Mouse (Mus musculus): Measurements from ENCODE around the gene Olfr816. TPM values are rescaled to one million over a fixed set of nuclear protein-coding genes. Genes with fewer than 3 reads are reported as not detected.

The Olfr816 gene
- total RNA-seq, 1 experiment, result not detected

Other genes starting within 250 kb of the Olfr816 start
- gene Olfr801, start 241.7 kb downstream of the Olfr816 start, total RNA-seq (2012; rRNA removed), result not detected in 2 replicates
- gene Olfr802, start 227.4 kb downstream of the Olfr816 start, total RNA-seq (2012; rRNA removed), result not detected in 2 replicates
- not detected in 2 replicates for gene Olfr803, start 221.3 kb downstream of the Olfr816 start, total RNA-seq (2012; rRNA removed)
- gene Olfr804, start 212.4 kb downstream of the Olfr816 start, total RNA-seq (2012; rRNA removed), result not detected in 2 replicates
- gene Olfr805, start 186.2 kb downstream of the Olfr816 start, total RNA-seq (2012; rRNA removed), result not detected in 2 replicates
- gene Olfr806, start 173.7 kb downstream of the Olfr816 start, total RNA-seq (2012; rRNA removed), result not detected in 2 replicates
- gene Olfr807, start 157.8 kb downstream of the Olfr816 start, total RNA-seq (2012; rRNA removed), result not detected in 2 replicates
- not detected in 2 replicates for gene Olfr808, start 150.1 kb downstream of the Olfr816 start, total RNA-seq (2012; rRNA removed)
- gene Olfr809, start 141.0 kb downstream of the Olfr816 start, total RNA-seq (2012; rRNA removed), result not detected in 2 replicates
- gene Olfr810, start 120.7 kb downstream of the Olfr816 start, total RNA-seq (2012; rRNA removed), result not detected in 2 replicates
- gene Olfr811, start 111.2 kb downstream of the Olfr816 start, total RNA-seq (2012; rRNA removed), result not detected in 2 replicates
- gene Olfr812, start 69.5 kb downstream of the Olfr816 start, total RNA-seq (2012; rRNA removed), result not detected in 2 replicates
- not detected in 2 replicates for gene Olfr813, start 60.2 kb downstream of the Olfr816 start, total RNA-seq (2012; rRNA removed)
- gene Olfr814, start 35.7 kb downstream of the Olfr816 start, total RNA-seq (2012; rRNA removed), result 0.22 and 0.26 TPM in 2 replicates
- gene Olfr815, start 9.7 kb downstream of the Olfr816 start, total RNA-seq (2012; rRNA removed), result 0.58 and 0.63 TPM in 2 replicates
- gene Olfr818, start 33.5 kb upstream of the Olfr816 start, total RNA-seq (2012; rRNA removed), result not detected in 2 replicates
- not detected in 2 replicates for gene Olfr819, start 51.7 kb upstream of the Olfr816 start, total RNA-seq (2012; rRNA removed)
- not detected in 2 replicates for gene Olfr247, start 60.5 kb upstream of the Olfr816 start, total RNA-seq (2012; rRNA removed)
- not detected in 2 replicates for gene Gm10310, start 69.5 kb upstream of the Olfr816 start, total RNA-seq (2012; rRNA removed)
- gene Olfr820, start 97.0 kb upstream of the Olfr816 start, total RNA-seq (2012; rRNA removed), result not detected in 2 replicates
- not detected in 2 replicates for gene Olfr821, start 114.8 kb upstream of the Olfr816 start, total RNA-seq (2012; rRNA removed)
- not detected in 2 replicates for gene Olfr822, start 155.6 kb upstream of the Olfr816 start, total RNA-seq (2012; rRNA removed)
- gene Olfr823, start 199.8 kb upstream of the Olfr816 start, total RNA-seq (2012; rRNA removed), result not detected in 2 replicates
- gene Olfr824, start 214.4 kb upstream of the Olfr816 start, total RNA-seq (2012; rRNA removed), result not detected in 2 replicates

Data from ES-E14 (cell line).